Mouse (Mus musculus): ENCODE results near the gene Ccdc80. TPM values are rescaled to one million over a fixed set of nuclear protein-coding genes. Genes with fewer than 3 reads are reported as not detected.

Gene Ccdc80
- 10 to 100 TPM; 29.7 to 77.4 TPM for total RNA-seq (2021)
- long read RNA-seq, experiment 1, full-length matches to known transcripts = 8 of 18 reads
- long read RNA-seq, experiment 1, partial matches to known transcripts = 10 of 18 reads
- long read RNA-seq, experiment 1, other reads (novel, unspliced or antisense) = 0 of 18 reads
- long read RNA-seq, experiment 2, full-length matches to known transcripts = 7 of 8 reads
- long read RNA-seq, experiment 2, partial matches to known transcripts = 0 of 8 reads
- long read RNA-seq, experiment 2, other reads (novel, unspliced or antisense) = 1 of 8 reads

GRCm38 (mm10) chr16:45093137-45093731, at the start of gene Ccdc80:
Gene Ccdc80, plus strand, starts transcription at chr16:45093402.
- DNase-seq = peak in 1 of 2 experiments; percentile 33

- no peak for DNase-seq
Observed at GRCm38 (mm10) chr16:45044844-45045243, 48.4 kb upstream of the Ccdc80 start.

- DNase-seq = no peak
Observed at GRCm38 (mm10) chr16:45057222-45057621, 36.0 kb upstream of the Ccdc80 start.

GRCm38 (mm10) chr16:45057922-45058321, 35.3 kb upstream of the Ccdc80 start:
- no peak for DNase-seq

GRCm38 (mm10) chr16:45061140-45061539, 32.1 kb upstream of the Ccdc80 start:
- DNase-seq = peak in 1 of 2 experiments; percentile 1

- peak; percentile 29 to 31 for DNase-seq
Observed at GRCm38 (mm10) chr16:45070383-45071083, 22.7 kb upstream of the Ccdc80 start.

- no peak for DNase-seq
Observed at GRCm38 (mm10) chr16:45071424-45071823, 21.8 kb upstream of the Ccdc80 start.

- DNase-seq = no peak
Observed at GRCm38 (mm10) chr16:45077517-45078080, 15.6 kb upstream of the Ccdc80 start.

GRCm38 (mm10) chr16:45079322-45079721, 13.9 kb upstream of the Ccdc80 start:
- no peak for DNase-seq

GRCm38 (mm10) chr16:45088842-45089241, 4.4 kb upstream of the Ccdc80 start:
- DNase-seq = no peak

GRCm38 (mm10) chr16:45090005-45090404, 3.2 kb upstream of the Ccdc80 start:
- peak; percentile 71 to 75 for DNase-seq

GRCm38 (mm10) chr16:45094136-45094756, 1.0 kb downstream of the Ccdc80 start:
- peak in 1 of 2 experiments; percentile 23 for DNase-seq

GRCm38 (mm10) chr16:45095030-45095429, 1.8 kb downstream of the Ccdc80 start:
- no peak for DNase-seq

GRCm38 (mm10) chr16:45095561-45096482, 2.6 kb downstream of the Ccdc80 start:
- DNase-seq = no peak

- DNase-seq = no peak
Observed at GRCm38 (mm10) chr16:45097467-45097866, 4.3 kb downstream of the Ccdc80 start.

GRCm38 (mm10) chr16:45098186-45098885, 5.1 kb downstream of the Ccdc80 start:
- DNase-seq = no peak

GRCm38 (mm10) chr16:45098886-45099210, 5.6 kb downstream of the Ccdc80 start:
- no peak for DNase-seq

- no peak for DNase-seq
Observed at GRCm38 (mm10) chr16:45100892-45101291, 7.7 kb downstream of the Ccdc80 start.

GRCm38 (mm10) chr16:45104993-45105392, 11.8 kb downstream of the Ccdc80 start:
- DNase-seq = no peak

GRCm38 (mm10) chr16:45108203-45108878, 15.1 kb downstream of the Ccdc80 start:
- DNase-seq = no peak
